Mouse (Mus musculus) layer of hippocampus, postnatal 25 days (tissue): ENCODE measurements around the gene Mttp. TPM values are rescaled to one million over a fixed set of nuclear protein-coding genes. Genes with fewer than 3 reads are reported as not detected.

Source experiments
- DNase-seq, 2 experiments: peaks; one replicate each; pipeline ENCODE4 v3.0.0; 2022; ENCODE audit warnings: mixed read lengths in 2 of 2, low spot score in 1 of 2; ENCODE audit errors: extremely low spot score in 1 of 2
- total RNA-seq, 2 experiments: library from RNA; stranded (reverse); gene quantifications; 2 replicates each; pipeline ENCODE4 v1.2.3; 2021

Gene Mttp
- total RNA-seq, 2 experiments from 2014 or later = 5.3 to 5.8 TPM

- DNase-seq = no peak
These were observed 83.4 kb downstream of the Mttp start for GRCm38 (mm10) chr3:138061205-138061911.

- DNase-seq = no peak
These were observed 84.3 kb downstream of the Mttp start for GRCm38 (mm10) chr3:138060429-138060828.

- DNase-seq = no peak
These were observed 86.5 kb downstream of the Mttp start for GRCm38 (mm10) chr3:138058226-138058625.

- no peak for DNase-seq
These were observed 87.8 kb downstream of the Mttp start for GRCm38 (mm10) chr3:138056976-138057375.

GRCm38 (mm10) chr3:138053969-138054368 lies 90.8 kb downstream of the Mttp start:
- DNase-seq = no peak

GRCm38 (mm10) chr3:138051431-138051830 lies 93.3 kb downstream of the Mttp start:
- DNase-seq = no peak

- DNase-seq = no peak
These were observed 94.0 kb downstream of the Mttp start for GRCm38 (mm10) chr3:138050772-138051171.

GRCm38 (mm10) chr3:138049555-138049954 lies 95.2 kb downstream of the Mttp start:
- DNase-seq = no peak

- DNase-seq = no peak
These were observed 101.5 kb downstream of the Mttp start for GRCm38 (mm10) chr3:138043316-138043715.

GRCm38 (mm10) chr3:138041591-138042301 lies 103.0 kb downstream of the Mttp start:
- DNase-seq = no peak

- DNase-seq = no peak
These were observed 103.8 kb downstream of the Mttp start for GRCm38 (mm10) chr3:138040938-138041337.

Other genes starting within 250 kb of the Mttp start
- gene Lamtor3, start 226.5 kb downstream of the Mttp start, total RNA-seq = 10 to 100 TPM; 66.3 to 69.6 TPM
- gene Dapp1, start 163.4 kb downstream of the Mttp start, total RNA-seq = 1 to 10 TPM; 4.3 to 6.7 TPM
- 1 to 10 TPM; 1.5 to 2.4 TPM for gene 1110002E22Rik, start 79.9 kb downstream of the Mttp start, total RNA-seq
- gene Gm5105, start 77.6 kb downstream of the Mttp start, total RNA-seq = under 1 TPM in 1 of 2 experiments, not detected in 1; 0.28 TPM
- gene Trmt10a, start 1.5 kb downstream of the Mttp start, total RNA-seq = 1 to 10 TPM; 4.2 to 4.9 TPM
- not detected for gene 4930579F01Rik, start 48.9 kb upstream of the Mttp start, total RNA-seq
- gene Adh7, start 72.8 kb upstream of the Mttp start, total RNA-seq = under 1 TPM in 1 of 2 experiments, not detected in 1; 0.07 TPM
- under 1 TPM; 0.45 to 0.59 TPM for gene Adh1, start 116.0 kb upstream of the Mttp start, total RNA-seq
- gene Adh6a, start 168.3 kb upstream of the Mttp start, total RNA-seq = not detected
- not detected for gene Adh6b, start 196.8 kb upstream of the Mttp start, total RNA-seq